8 mouse cellular contexts compared by ENCODE assay signal in genomic region chr4:120730574-120730973, GRCm38 (mm10). TPM values are rescaled to one million over a fixed set of nuclear protein-coding genes. Genes with fewer than 3 reads are reported as not detected.
DNase-seq lines count a peak whose midpoint lies in the region; ATAC-seq and TF ChIP-seq lines count a peak whose summit lies in the region.

No protein-coding gene starts in this region.

- TF ChIP-seq EP300 in lung, postnatal 0 days (IDR thresholded peaks at IDR 0.05) = no peak

- no peaks in the 10 kb centered on the region for H3K9me3 ChIP-seq in lung, postnatal 0 days (ENCODE audit: low read length)
- no peaks in the 10 kb centered on the region for H3K9me3 ChIP-seq in forebrain, embryonic 14.5 days (replicated peaks; ENCODE audit: control insufficient read depth, low read length)
- no peaks in the 10 kb centered on the region for H3K9me3 ChIP-seq in limb, embryonic 15.5 days
- H3K9me3 ChIP-seq in stomach, embryonic 14.5 days (ENCODE audit: control insufficient read depth, low read depth, low read length) = no peaks in the 10 kb centered on the region

- H3K27ac ChIP-seq in lung, postnatal 0 days (ENCODE audit: low read length) = no peak overlapping the region
- no peak overlapping the region for H3K27ac ChIP-seq in forebrain, embryonic 14.5 days (ENCODE audit: low read depth, low read length)
- no peak overlapping the region for H3K27ac ChIP-seq in limb, embryonic 15.5 days
- no peak overlapping the region for H3K27ac ChIP-seq in stomach, embryonic 14.5 days (ENCODE audit: low read length)

- no peak for DNase-seq in lung, postnatal 0 days (ENCODE audit: low spot score)
- no peak for DNase-seq in lung, postnatal 4 days
- no peak for DNase-seq in forebrain, embryonic 14.5 days (ENCODE audit: low spot score)
- no peak for DNase-seq in thymus, postnatal 4 days
- no peak for DNase-seq in kidney, postnatal 14 days
- DNase-seq in thymus, postnatal 10 days (ENCODE audit: low spot score in 2 of 2) = no peak

- peak overlapping the region; percentile 94 for H3K4me2 ChIP-seq in lung, postnatal 0 days (replicated peaks; ENCODE audit: low read depth, low read length)
- peak overlapping the region; percentile 67 for H3K4me2 ChIP-seq in forebrain, embryonic 14.5 days (ENCODE audit: low read length)
- peak overlapping the region; percentile 95 for H3K4me2 ChIP-seq in limb, embryonic 15.5 days
- H3K4me2 ChIP-seq in stomach, embryonic 14.5 days (replicated peaks; ENCODE audit: low read depth, low read length) = peak overlapping the region; percentile 75

- WGBS in lung, postnatal 0 days = 21% methylated on average over 6 of the region's 6 CpGs
- 24% methylated on average over 6 of the region's 6 CpGs for WGBS in forebrain, embryonic 14.5 days
- WGBS in limb, embryonic 15.5 days = 25% methylated on average over 6 of the region's 6 CpGs
- WGBS in stomach, embryonic 14.5 days = 25% methylated on average over 6 of the region's 6 CpGs

- no peak for TF ChIP-seq CTCF in lung, postnatal 0 days (IDR thresholded peaks at IDR 0.05)

- ATAC-seq in lung, postnatal 0 days = no peak
- ATAC-seq in forebrain, embryonic 14.5 days = peak; percentile 45
- peak; percentile 12; the same call in 1 of the 2 replicates for ATAC-seq in limb, embryonic 15.5 days (ENCODE audit: insufficient number of reproducible peaks, low FRiP score, low TSS enrichment, low read depth)
- no peak for ATAC-seq in stomach, embryonic 14.5 days (ENCODE audit: insufficient number of reproducible peaks, insufficient read depth, low FRiP score, low read depth)

- H3K9ac ChIP-seq in lung, postnatal 0 days (replicated peaks; ENCODE audit: low read depth) = peak overlapping the region; percentile 36; the same call in 1 of the 2 replicates
- peak overlapping the region; percentile 64 for H3K9ac ChIP-seq in forebrain, embryonic 14.5 days (ENCODE audit: low read length)
- no peak overlapping the region for H3K9ac ChIP-seq in limb, embryonic 15.5 days
- H3K9ac ChIP-seq in stomach, embryonic 14.5 days (replicated peaks; ENCODE audit: low read depth, low read length) = no peak overlapping the region

- peak overlapping the region; percentile 45 for H3K4me3 ChIP-seq in lung, postnatal 0 days (ENCODE audit: low read depth, low read length)
- H3K4me3 ChIP-seq in forebrain, embryonic 14.5 days (ENCODE audit: low read depth, low read length) = peak overlapping the region; percentile 42
- H3K4me3 ChIP-seq in limb, embryonic 15.5 days = peak overlapping the region; percentile 49
- peak overlapping the region; percentile 39 for H3K4me3 ChIP-seq in stomach, embryonic 14.5 days (ENCODE audit: low read depth, low read length)

- H3K27me3 ChIP-seq in lung, postnatal 0 days (replicated peaks; ENCODE audit: insufficient read depth, low read length) = peaks cover 7% of the 10 kb centered on the region; the same call in 1 of the 2 replicates
- peaks cover 4% of the 10 kb centered on the region; the same call in 1 of the 2 replicates for H3K27me3 ChIP-seq in forebrain, embryonic 14.5 days (replicated peaks; ENCODE audit: control insufficient read depth, insufficient read depth, low read length)
- peaks cover 15% of the 10 kb centered on the region for H3K27me3 ChIP-seq in limb, embryonic 15.5 days
- no peaks in the 10 kb centered on the region for H3K27me3 ChIP-seq in stomach, embryonic 14.5 days (ENCODE audit: control insufficient read depth, insufficient read depth, low read length)

- peaks cover 11% of the 10 kb centered on the region; the same call in 1 of the 2 replicates for H3K4me1 ChIP-seq in lung, postnatal 0 days (ENCODE audit: insufficient read depth, low read depth, low read length)
- H3K4me1 ChIP-seq in forebrain, embryonic 14.5 days (ENCODE audit: control insufficient read depth, insufficient read depth, low read length) = 0 out of 2 replicates have a peak, but pooled peaks cover 5% of the 10 kb centered on the region
- H3K4me1 ChIP-seq in limb, embryonic 15.5 days = peaks cover 35% of the 10 kb centered on the region
- peaks cover 10% of the 10 kb centered on the region; the same call in 1 of the 2 replicates for H3K4me1 ChIP-seq in stomach, embryonic 14.5 days (ENCODE audit: control insufficient read depth, insufficient read depth, low read length)

- H3K36me3 ChIP-seq in lung, postnatal 0 days (ENCODE audit: insufficient read depth, low read length) = no peaks in the 10 kb centered on the region
- H3K36me3 ChIP-seq in forebrain, embryonic 14.5 days (ENCODE audit: control insufficient read depth, insufficient read depth, low read length) = no peaks in the 10 kb centered on the region
- H3K36me3 ChIP-seq in limb, embryonic 15.5 days = no peaks in the 10 kb centered on the region
- no peaks in the 10 kb centered on the region for H3K36me3 ChIP-seq in stomach, embryonic 14.5 days (ENCODE audit: control insufficient read depth, insufficient read depth, low read length)

RNA-seq across cellular contexts. Expression of gene Kcnq4, which starts 17.8 kb away (rescaled TPM):
- 3.1 and 3.9 TPM in 2 replicates for polyA plus RNA-seq in lung, postnatal 0 days (2015; fragmentation: Nextera tagmentation; extraction: Ambion mirVana)
- polyA plus RNA-seq in forebrain, embryonic 14.5 days (2014; fragmentation: Nextera tagmentation; extraction: Ambion mirVana) = 5.0 and 6.5 TPM in 2 replicates
- 3.9 and 4.6 TPM in 2 replicates for polyA plus RNA-seq in limb, embryonic 15.5 days (2015; fragmentation: Nextera tagmentation; extraction: Ambion mirVana)
- polyA plus RNA-seq in stomach, embryonic 14.5 days (2014; fragmentation: Nextera tagmentation; extraction: Ambion mirVana) = 2.1 and 2.5 TPM in 2 replicates

Comparison
In these comparisons a context has a peak if more than half of its experiments do, and no peak if none do; other contexts are left out.
1. ATAC-seq: peak in forebrain, embryonic 14.5 days (single experiment) and limb, embryonic 15.5 days (single experiment); none in lung, postnatal 0 days (single experiment) and stomach, embryonic 14.5 days (single experiment).
2. H3K9ac ChIP-seq: peak in lung, postnatal 0 days (single experiment) and forebrain, embryonic 14.5 days (single experiment); none in limb, embryonic 15.5 days (single experiment) and stomach, embryonic 14.5 days (single experiment).
3. Peak in every context shown above with its lines, with median percentiles within 50 percentile points of each other: H3K4me2 ChIP-seq and H3K4me3 ChIP-seq.